ENCODE assay signal across 21 mouse cellular contexts in the genomic region with DNA sequence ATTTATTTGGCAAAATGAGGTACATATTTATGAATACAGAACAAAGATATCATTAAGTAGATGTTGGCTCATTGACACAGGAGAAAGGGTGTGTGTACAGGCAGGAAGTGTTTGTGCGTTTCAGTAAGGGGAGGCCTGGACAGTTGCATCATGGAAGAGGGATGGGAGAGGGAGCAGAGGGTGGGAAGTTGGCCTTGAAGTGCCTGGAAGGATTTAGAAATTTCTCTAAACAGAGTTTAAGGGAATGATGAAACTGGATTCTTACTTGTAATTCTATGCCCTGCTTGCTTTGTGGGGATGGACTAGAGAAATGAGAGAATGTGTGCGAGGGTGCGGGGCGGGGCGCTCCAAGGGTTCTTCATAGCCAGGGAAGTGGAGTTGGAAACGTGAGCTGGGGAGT. TPM values are rescaled to one million over a fixed set of nuclear protein-coding genes. Genes with fewer than 3 reads are reported as not detected.
A peak's percentile ranks its signal among the peaks of the same experiment; 100 is the strongest.
DNase-seq lines count a peak whose midpoint lies in the region; ATAC-seq lines count a peak whose summit lies in the region.
"Had no signal": no experiment of that assay in that cellular context is flagged by ENCODE, and none has a peak within 500 bp of the region (broad histone marks: within the 10 kb centered on the region; RNA-seq: fewer than 3 reads in every experiment).

No protein-coding gene starts in this region.

- no peak overlapping the region for H3K9ac ChIP-seq in intestine, embryonic 14.5 days (ENCODE audit: low read length)
- no peak overlapping the region for H3K9ac ChIP-seq in intestine, embryonic 15.5 days
- H3K9ac ChIP-seq in forebrain, embryonic 15.5 days (replicated peaks), result no peak overlapping the region
- H3K9ac ChIP-seq: forebrain, embryonic 13.5 days; heart, embryonic 12.5 days; liver, embryonic 12.5 days; neural tube, embryonic 15.5 days had no signal

- no peaks in the 10 kb centered on the region for H3K27me3 ChIP-seq in intestine, embryonic 14.5 days (replicated peaks; ENCODE audit: control insufficient read depth, insufficient read depth, low read length)
- H3K27me3 ChIP-seq in intestine, embryonic 15.5 days (replicated peaks), result no peaks in the 10 kb centered on the region
- H3K27me3 ChIP-seq in forebrain, embryonic 15.5 days, result no peaks in the 10 kb centered on the region
- H3K27me3 ChIP-seq: CH12.LX; forebrain, embryonic 13.5 days; heart, embryonic 12.5 days; liver, embryonic 12.5 days; neural tube, embryonic 15.5 days had no signal

- peak; percentile 44 for DNase-seq in adrenal gland, postnatal 14 days
- no peak for DNase-seq in adrenal gland, adult 8-10 months
- DNase-seq in intestine, embryonic 14.5 days (ENCODE audit: low spot score), result no peak
- DNase-seq in adipocyte (ENCODE audit: low spot score), result peak; percentile 65
- peak; percentile 72 for DNase-seq in lung, postnatal 10 days
- no peak for DNase-seq in left cerebral cortex, postnatal 4 days
- DNase-seq: cerebellum, adult 9-11 months; kidney, adult 2 months; retina, postnatal 1 day; right cerebral cortex, postnatal 4 days; thymus, adult 18-20 months had no signal

- no peak for ATAC-seq in intestine, embryonic 14.5 days (replicated peaks; ENCODE audit: low FRiP score, low TSS enrichment, low read depth)
- ATAC-seq in intestine, embryonic 15.5 days, result no peak
- no peak for ATAC-seq in forebrain, embryonic 15.5 days (replicated peaks)
- ATAC-seq: forebrain, embryonic 13.5 days; hindbrain, postnatal 0 days; liver, embryonic 12.5 days had no signal

- peaks cover 6% of the 10 kb centered on the region; the same call in 1 of the 2 replicates for H3K36me3 ChIP-seq in intestine, embryonic 14.5 days (ENCODE audit: control insufficient read depth, insufficient read depth, low read length)
- no peaks in the 10 kb centered on the region for H3K36me3 ChIP-seq in intestine, embryonic 15.5 days
- H3K36me3 ChIP-seq in forebrain, embryonic 15.5 days, result peaks cover 10% of the 10 kb centered on the region; the same call in 1 of the 2 replicates
- H3K36me3 ChIP-seq: neural tube, embryonic 15.5 days had no signal

- no peak overlapping the region for H3K4me3 ChIP-seq in intestine, embryonic 14.5 days (ENCODE audit: low read depth, low read length)
- no peak overlapping the region for H3K4me3 ChIP-seq in intestine, embryonic 15.5 days (replicated peaks)
- no peak overlapping the region for H3K4me3 ChIP-seq in forebrain, embryonic 15.5 days
- H3K4me3 ChIP-seq: forebrain, embryonic 13.5 days; heart, embryonic 12.5 days; liver, embryonic 12.5 days; neural tube, embryonic 15.5 days had no signal

- intact Hi-C loops in left cerebral cortex, postnatal 4 days (cut with DNase I), result no loop called here

- H3K4me2 ChIP-seq in intestine, embryonic 14.5 days (ENCODE audit: low read length), result no peak overlapping the region
- H3K4me2 ChIP-seq in intestine, embryonic 15.5 days (replicated peaks), result no peak overlapping the region
- no peak overlapping the region for H3K4me2 ChIP-seq in forebrain, embryonic 15.5 days (replicated peaks)
- H3K4me2 ChIP-seq: forebrain, embryonic 13.5 days; heart, embryonic 12.5 days; liver, embryonic 12.5 days; midbrain, embryonic 11.5 days; neural tube, embryonic 15.5 days had no signal

- H3K27ac ChIP-seq in intestine, embryonic 14.5 days (ENCODE audit: low read depth), result peak overlapping the region; percentile 11
- H3K27ac ChIP-seq in intestine, embryonic 15.5 days, result no peak overlapping the region
- H3K27ac ChIP-seq in forebrain, embryonic 15.5 days (replicated peaks), result no peak overlapping the region
- H3K27ac ChIP-seq: forebrain, embryonic 13.5 days; hindbrain, postnatal 0 days; liver, embryonic 12.5 days; macrophage; neural tube, embryonic 15.5 days had no signal

- 0 out of 2 replicates have a peak, but pooled peaks cover 6% of the 10 kb centered on the region for H3K4me1 ChIP-seq in intestine, embryonic 14.5 days (replicated peaks; ENCODE audit: control insufficient read depth, insufficient read depth, low read length)
- H3K4me1 ChIP-seq in intestine, embryonic 15.5 days (replicated peaks), result peaks cover 4% of the 10 kb centered on the region; the same call in 1 of the 2 replicates
- no peaks in the 10 kb centered on the region for H3K4me1 ChIP-seq in forebrain, embryonic 15.5 days
- H3K4me1 ChIP-seq: forebrain, embryonic 13.5 days; neural tube, embryonic 15.5 days had no signal

- WGBS in intestine, embryonic 14.5 days, result 71% methylated on average over 6 of the region's 6 CpGs
- 80% methylated on average over 6 of the region's 6 CpGs for WGBS in intestine, embryonic 15.5 days
- WGBS in forebrain, embryonic 15.5 days, result 91% methylated on average over 6 of the region's 6 CpGs

- H3K9me3 ChIP-seq in intestine, embryonic 14.5 days (ENCODE audit: control insufficient read depth, low read length), result no peaks in the 10 kb centered on the region
- no peaks in the 10 kb centered on the region for H3K9me3 ChIP-seq in intestine, embryonic 15.5 days
- no peaks in the 10 kb centered on the region for H3K9me3 ChIP-seq in forebrain, embryonic 15.5 days
- H3K9me3 ChIP-seq: forebrain, embryonic 13.5 days; heart, embryonic 12.5 days; liver, embryonic 12.5 days; neural tube, embryonic 15.5 days had no signal

RNA-seq across cellular contexts. Expression of gene Lpgat1, which starts 20.2 kb away (rescaled TPM):
- total RNA-seq in adrenal gland, postnatal 14 days (2021), result 59.3 and 59.7 TPM in 2 replicates
- 100 to 1,000 TPM in 2 of 4 experiments, 10 to 100 TPM in 2; 76.6 to 114 (median 95.5) TPM for total RNA-seq in adrenal gland, adult 8-10 months (2022)
- polyA plus RNA-seq in intestine, embryonic 14.5 days (2014; fragmentation: Nextera tagmentation; extraction: Ambion mirVana), result 22.2 and 22.7 TPM in 2 replicates
- 31.2 and 37.2 TPM in 2 replicates for polyA plus RNA-seq in intestine, embryonic 15.5 days (2015; fragmentation: Nextera tagmentation; extraction: Ambion mirVana)
- total RNA-seq in left cerebral cortex, postnatal 4 days (2021), result 10 to 100 TPM; 91.7 to 92.3 TPM
- polyA plus RNA-seq in forebrain, embryonic 15.5 days (2015; fragmentation: Nextera tagmentation; extraction: Ambion mirVana), result 32.2 and 33.9 TPM in 2 replicates

Comparison
In these comparisons a context has a peak if more than half of its experiments do, and no peak if none do; other contexts are left out.
1. DNase-seq: peak in adrenal gland, postnatal 14 days (single experiment), adipocyte (single experiment) and lung, postnatal 10 days (single experiment); none in adrenal gland, adult 8-10 months (single experiment), intestine, embryonic 14.5 days (single experiment) and left cerebral cortex, postnatal 4 days (single experiment).